Mouse (Mus musculus): ENCODE results near the gene Ap4e1. TPM values are rescaled to one million over a fixed set of nuclear protein-coding genes. Genes with fewer than 3 reads are reported as not detected.
"Not testable (repeated sequence)": the region's sequence is repeated elsewhere in the genome, so short reads cannot be mapped to it uniquely, and the experiment has no call there.

The Ap4e1 gene
- total RNA-seq, 2 experiments from 2014 or later: 9.8 to 12.0 TPM

- intact Hi-C loops (cut with DNase I): no loop called here
- peak; percentile 87 to 92 for DNase-seq (ENCODE audit: low spot score in 2 of 2)
These were observed 61.9 kb downstream of the Ap4e1 start, which contains the start of gene Blvra for GRCm38 (mm10) chr2:127070435-127070841. TSS of gene Blvra (plus strand) at chr2:127070665.

DNA sequence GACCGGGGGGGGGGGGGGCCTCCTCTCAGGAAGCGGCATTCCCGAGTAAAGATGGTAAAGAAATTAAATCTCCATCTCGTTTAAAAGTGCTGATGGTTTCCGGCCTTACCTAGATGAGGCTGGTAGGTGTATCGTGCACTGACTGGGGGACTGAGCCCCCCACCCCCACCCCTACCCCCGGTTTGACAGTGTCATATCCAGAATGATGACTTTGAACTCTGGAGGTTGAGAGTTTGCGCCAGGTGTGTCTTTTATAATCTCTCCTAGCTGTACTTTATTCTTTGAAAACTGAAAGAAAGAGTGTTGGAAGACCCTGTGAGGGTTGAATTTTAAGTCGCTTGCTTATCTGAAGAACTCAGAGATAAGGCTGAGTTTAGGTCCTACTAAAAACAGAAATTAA lies 62.4 kb downstream of the Ap4e1 start:
- DNase-seq (ENCODE audit: low spot score in 2 of 2): no peak
- intact Hi-C loops (cut with DNase I): no loop called here

GRCm38 (mm10) chr2:127074116-127074515 lies 65.6 kb downstream of the Ap4e1 start:
- DNase-seq (ENCODE audit: low spot score in 2 of 2): no peak
- intact Hi-C loops (cut with DNase I): no loop called here

DNA sequence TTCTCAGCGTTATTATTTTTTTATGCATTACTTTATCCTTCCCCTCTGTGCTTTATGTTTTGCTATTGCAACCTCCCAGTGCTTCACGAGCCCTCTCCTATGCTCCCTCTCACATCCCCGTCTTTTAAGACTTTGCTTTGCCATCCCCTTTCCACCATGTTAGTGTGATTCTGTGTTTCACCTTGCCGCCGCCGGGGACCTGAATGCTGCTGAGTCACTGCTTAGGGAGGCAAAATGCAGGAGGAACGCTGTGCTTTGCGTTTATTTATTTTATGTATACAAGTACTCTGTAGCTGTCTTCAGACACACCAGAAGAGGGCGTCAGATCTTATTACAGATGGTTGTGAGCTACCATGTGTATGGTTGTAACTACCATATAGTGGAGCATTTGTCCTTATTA lies 69.1 kb downstream of the Ap4e1 start:
- intact Hi-C loops (cut with DNase I): no loop called here
- DNase-seq (ENCODE audit: low spot score in 2 of 2): no peak

- DNase-seq (ENCODE audit: low spot score in 2 of 2); intact Hi-C loops (cut with DNase I): not testable (repeated sequence)
These were observed 70.5 kb downstream of the Ap4e1 start for GRCm38 (mm10) chr2:127079066-127079465.

DNA sequence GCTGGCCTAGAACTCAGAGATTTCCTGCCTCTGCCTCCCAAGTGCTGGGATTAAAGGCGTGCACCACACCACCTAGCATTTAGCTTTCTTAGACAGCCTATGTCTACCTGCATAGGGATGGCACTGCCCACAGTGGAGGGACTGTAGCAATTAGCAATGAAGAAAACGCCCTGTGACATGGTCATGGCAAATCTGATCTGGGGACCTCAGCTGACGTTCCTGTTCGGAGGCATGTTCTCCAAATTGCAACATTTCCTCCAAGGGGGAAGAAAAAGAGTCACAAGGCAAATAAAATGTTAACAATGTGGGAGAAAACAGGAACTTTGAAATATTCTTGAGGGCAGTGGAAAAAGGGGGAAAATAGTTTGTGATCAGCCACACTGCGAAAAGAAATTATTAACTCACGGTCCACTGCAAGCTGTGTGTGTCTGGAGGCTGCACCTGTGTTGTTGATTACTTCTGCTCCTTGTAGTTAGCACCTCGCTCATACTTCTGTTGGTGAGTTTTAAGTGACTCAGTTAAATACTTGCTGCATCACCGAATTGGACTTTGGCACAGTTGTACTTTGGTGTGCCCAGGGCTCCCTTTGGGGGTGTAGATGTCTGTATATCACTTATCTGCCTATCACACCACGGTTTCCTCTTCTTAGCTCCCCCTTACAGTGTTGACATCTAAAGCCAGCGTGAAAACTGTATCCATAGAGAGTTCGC lies 71.5 kb downstream of the Ap4e1 start:
- intact Hi-C loops (cut with DNase I): no loop called here
- DNase-seq (ENCODE audit: low spot score in 2 of 2): no peak

DNA sequence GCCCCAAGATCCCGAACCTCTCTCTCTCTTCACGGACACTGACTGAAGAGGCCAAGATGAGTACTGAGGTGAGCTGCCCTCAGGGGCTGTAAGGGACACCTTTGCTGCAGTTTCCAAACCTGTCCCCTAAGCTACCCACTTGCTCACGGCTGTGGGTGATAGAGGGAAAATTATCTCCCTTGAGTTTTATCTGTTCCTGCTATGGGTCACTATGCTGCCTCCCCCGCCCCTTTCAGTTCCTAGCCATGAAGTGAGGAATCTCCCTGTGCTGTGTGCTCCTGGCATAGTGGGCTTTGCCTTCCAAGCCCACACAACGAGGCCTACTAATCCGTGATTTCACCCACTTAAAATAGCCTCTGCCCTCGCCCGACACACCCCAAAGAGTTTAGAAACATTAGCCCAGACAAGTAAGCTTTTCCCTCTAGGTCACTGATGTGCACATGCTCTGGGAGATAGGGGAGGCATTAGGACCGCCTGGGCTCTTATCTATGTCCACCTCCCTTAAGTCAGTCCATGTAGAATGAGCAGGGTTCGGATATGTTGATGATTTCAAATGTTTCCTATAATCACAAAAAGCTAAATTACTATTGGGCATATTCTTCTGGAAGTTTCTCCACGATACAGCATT lies 72.2 kb downstream of the Ap4e1 start:
- intact Hi-C loops (cut with DNase I): no loop called here
- DNase-seq (ENCODE audit: low spot score in 2 of 2): no peak

DNA sequence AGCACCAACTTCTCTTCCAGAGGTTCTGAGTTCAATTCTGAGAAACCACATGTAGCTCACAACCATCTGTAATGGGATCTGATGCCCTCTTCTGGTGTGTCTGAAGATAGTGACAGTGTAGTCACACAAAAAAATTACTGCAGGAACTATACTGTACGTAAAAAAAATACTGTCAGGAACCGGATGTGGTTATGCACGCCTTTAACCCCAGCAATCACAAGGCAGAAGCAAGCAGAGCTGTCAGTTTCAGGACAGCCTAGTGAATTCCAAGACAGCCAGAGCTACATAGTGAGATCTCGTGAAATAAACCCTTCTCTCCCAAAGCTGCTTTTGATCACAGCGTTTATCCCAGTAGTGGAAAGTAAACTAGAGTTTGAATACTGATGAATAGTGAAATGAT lies 77.7 kb downstream of the Ap4e1 start:
- intact Hi-C loops (cut with DNase I): no loop called here
- DNase-seq (ENCODE audit: low spot score in 2 of 2): no peak

DNA sequence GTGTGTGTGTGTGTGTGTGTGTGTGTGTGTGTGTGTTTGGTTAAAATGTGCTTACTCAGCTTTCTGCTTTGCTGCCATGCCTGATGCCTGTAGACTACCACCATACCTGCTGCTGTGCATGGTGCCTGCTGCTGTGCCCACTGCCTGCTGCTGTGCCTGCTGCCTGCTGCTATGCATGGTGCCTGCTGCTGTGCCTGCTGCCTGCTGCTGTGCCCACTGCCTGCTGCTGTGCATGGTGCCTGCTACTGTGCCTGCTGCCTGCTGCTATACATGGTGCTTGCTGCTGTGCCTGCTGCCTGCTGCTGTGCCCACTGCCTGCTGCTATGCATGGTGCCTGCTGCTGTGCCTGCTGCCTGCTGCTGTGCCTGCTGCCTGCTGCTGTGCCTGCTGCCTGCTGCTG lies 81.6 kb downstream of the Ap4e1 start:
- intact Hi-C loops (cut with DNase I); DNase-seq (ENCODE audit: low spot score in 2 of 2): not testable (repeated sequence)

DNA sequence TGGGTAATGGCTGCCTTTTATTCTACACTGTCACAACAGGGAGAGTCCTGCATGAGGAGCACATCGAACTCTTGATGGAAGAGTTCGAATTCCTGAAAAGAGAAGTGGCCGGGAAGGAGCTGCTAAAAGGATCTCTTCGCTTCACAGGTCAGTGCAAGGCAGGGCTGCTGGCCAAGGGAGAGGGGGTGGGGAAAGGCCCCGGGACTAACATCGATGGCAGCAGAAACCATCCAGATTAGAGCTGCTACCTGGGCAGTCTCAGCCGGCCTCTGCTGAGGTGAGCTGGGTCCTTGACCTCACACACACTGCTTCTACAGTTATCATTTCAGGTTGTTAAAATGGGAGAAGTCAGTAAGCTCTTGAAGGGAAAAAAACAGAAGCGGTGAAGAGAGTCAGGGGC lies 83.5 kb downstream of the Ap4e1 start:
- DNase-seq (ENCODE audit: low spot score in 2 of 2): no peak
- intact Hi-C loops (cut with DNase I): no loop called here

DNA sequence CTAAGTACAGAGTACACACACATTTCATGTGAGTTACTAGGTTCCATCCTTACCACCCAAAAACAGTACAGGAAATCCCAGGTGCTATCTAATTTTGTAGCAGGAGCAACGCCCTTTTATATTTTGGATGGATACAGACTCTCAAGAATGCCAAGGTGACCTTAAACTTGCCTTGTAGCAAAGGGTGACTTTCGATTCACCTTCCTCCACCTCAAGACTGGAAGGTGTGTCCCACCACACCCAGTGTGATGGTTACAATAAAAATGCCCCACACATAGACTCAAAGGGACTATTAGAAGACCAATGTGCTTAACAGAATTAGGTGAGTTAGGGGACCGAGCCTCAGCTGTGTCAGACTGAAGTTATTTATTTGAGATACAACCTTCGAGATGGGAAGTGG lies 100.5 kb downstream of the Ap4e1 start:
- no peak for DNase-seq (ENCODE audit: low spot score in 2 of 2)

More for the DNA sequence above, 100.5 kb downstream of the Ap4e1 start:
- intact Hi-C loops (cut with DNase I): no loop called here

Small RNA genes within 50 kb of the gene (microRNA-seq; reads per million reads assigned to microRNA genes)
- gene Gm24081: 0 reads per million in 2 experiments

Other genes with a start within 250 kb of the Ap4e1 start
- under 1 TPM in 1 of 2 experiments, not detected in 1; 0.37 TPM for gene Usp50, start 225.2 kb upstream of the Ap4e1 start, total RNA-seq (2021)
- 10 to 100 TPM; 36.4 to 43.1 TPM for gene Trpm7, start 132.5 kb upstream of the Ap4e1 start, total RNA-seq (2021)
- 10 to 100 TPM; 27.8 to 28.4 TPM for gene Sppl2a, start 75.5 kb upstream of the Ap4e1 start, total RNA-seq (2021)
- 10 to 100 TPM; 22.5 to 29.7 TPM for gene Blvra, start 61.9 kb downstream of the Ap4e1 start, total RNA-seq (2021)
- 1 to 10 TPM; 1.8 to 2.8 TPM for gene Ncaph, start 125.2 kb downstream of the Ap4e1 start, total RNA-seq (2021)
- gene Itpripl1, start 134.7 kb downstream of the Ap4e1 start, total RNA-seq (2021): 1 to 10 TPM; 2.9 TPM
- under 1 TPM; 0.53 to 0.87 TPM for gene 1810024B03Rik, start 199.6 kb downstream of the Ap4e1 start, total RNA-seq (2021)
- gene Snrnp200, start 199.7 kb downstream of the Ap4e1 start, total RNA-seq (2021): 10 to 100 TPM; 76.7 to 78.3 TPM
- gene Ciao1, start 239.1 kb downstream of the Ap4e1 start, total RNA-seq (2021): 10 to 100 TPM; 78.5 to 90.5 TPM
- gene Tmem127, start 239.2 kb downstream of the Ap4e1 start, total RNA-seq (2021): 10 to 100 TPM; 83.9 to 85.8 TPM